Mouse (Mus musculus) thymus, adult 2 months (tissue): ENCODE measurements at regions not wholly inside any gene's neighbourhood (a gene's known extent, or its start where the extent isn't known, plus 50 kb on each side); places are given as distances from the start of the nearest gene placed in this dataset.

Source experiments
- CTCF ChIP-seq: fragments of 200-500 bp; IDR thresholded peaks from 2 replicates; pipeline ENCODE4 v1.5.1; 2012; ENCODE audit warnings: mild to moderate bottlenecking, control low read depth, low read length, moderate library complexity, borderline replicate concordance; ENCODE audit not compliant: control insufficient read depth, poor library complexity, insufficient read depth; ENCODE audit errors: extremely low read depth
- POLR2A ChIP-seq: fragments of 200-500 bp; IDR thresholded peaks from 2 replicates; pipeline ENCODE4 v1.6.1; 2012; ENCODE audit warnings: mild to moderate bottlenecking, low read length, control low read depth, moderate library complexity; ENCODE audit not compliant: control insufficient read depth, poor library complexity, insufficient read depth; ENCODE audit errors: extremely low read depth

- TF ChIP-seq POLR2A: no peak
- TF ChIP-seq CTCF: no peak
These were observed 106.6 kb downstream of the Arrdc3 start for GRCm38 (mm10) chr13:80989756-80990155.
